Mouse (Mus musculus): ENCODE measurements around the gene Dock9. TPM values are rescaled to one million over a fixed set of nuclear protein-coding genes. Genes with fewer than 3 reads are reported as not detected.

Gene Dock9
- polyA plus RNA-seq, 1 experiment from 2014 or later: 6.4 TPM

DNA sequence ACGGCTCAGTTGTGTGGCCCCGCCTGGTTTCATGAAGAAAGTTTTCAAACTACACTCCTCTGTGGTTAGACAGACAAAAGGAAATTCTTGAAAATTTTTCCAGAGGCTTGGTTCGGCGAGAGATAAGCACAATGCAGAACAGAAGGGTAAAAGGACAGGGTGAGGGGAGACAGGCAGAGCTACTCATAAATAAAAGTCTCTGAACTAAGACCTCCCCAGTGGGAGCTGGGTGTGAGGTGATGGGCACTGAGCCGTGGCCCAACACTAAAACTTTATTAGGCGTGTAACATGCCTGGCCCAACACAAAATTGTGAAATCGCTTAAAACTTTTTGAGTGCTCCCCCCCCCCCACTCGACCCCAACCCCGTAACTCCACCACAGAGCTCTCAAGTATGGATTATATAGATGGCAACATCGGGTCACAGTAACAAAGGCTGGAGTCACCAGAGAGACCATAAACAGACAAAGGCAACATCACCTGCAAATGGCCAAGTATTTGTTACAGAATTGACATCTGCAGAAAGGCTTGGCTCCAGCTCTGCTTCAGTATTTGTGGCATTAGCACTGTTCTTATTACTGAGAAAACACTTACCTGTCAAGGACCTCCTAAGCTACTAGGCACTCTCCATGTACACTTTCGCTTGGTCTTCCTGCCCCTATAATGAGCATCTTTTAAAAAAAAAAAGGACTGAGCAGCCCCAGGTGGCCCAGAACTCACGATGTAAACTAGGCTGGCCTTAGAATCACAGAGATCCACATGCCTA is 138.4 kb downstream of the Dock9 start:
- Histone ChIP-seq H3K27ac (replicated peaks) (no peak overlapping the region), H3K9me3 (ENCODE audit: control insufficient read depth, low read length) (no peaks in the 10 kb centered on the region), H3K4me2 (replicated peaks; ENCODE audit: low read depth) (no peak overlapping the region), H3K27me3 (ENCODE audit: control insufficient read depth, insufficient read depth, low read length) (no peaks in the 10 kb centered on the region), H3K36me3 (ENCODE audit: control insufficient read depth, insufficient read depth, low read length) (peaks cover 8% of the 10 kb centered on the region), H3K9ac (ENCODE audit: low read length) (no peak overlapping the region), H3K4me3 (ENCODE audit: low read depth, low read length) (no peak overlapping the region), H3K4me1 (replicated peaks; ENCODE audit: control insufficient read depth, insufficient read depth) (peaks cover 6% of the 10 kb centered on the region; the same call in 1 of the 2 replicates)
- ATAC-seq (ENCODE audit: low FRiP score, low TSS enrichment) (no peak), DNase-seq (ENCODE audit: low spot score) (no peak)
- WGBS: 70% methylated on average over 12 of the region's 12 CpGs
- TF ChIP-seq EP300 (optimal IDR thresholded peaks at IDR 0.05): no peak
- no peak for TF ChIP-seq CTCF (IDR thresholded peaks at IDR 0.05; ENCODE audit: low read depth)

GRCm38 (mm10) chr14:121658537-121658936 is 139.1 kb downstream of the Dock9 start:
- Histone ChIP-seq H3K4me3 (ENCODE audit: low read depth, low read length) (no peak overlapping the region), H3K36me3 (ENCODE audit: control insufficient read depth, insufficient read depth, low read length) (peaks cover 8% of the 10 kb centered on the region), H3K27ac (replicated peaks) (no peak overlapping the region), H3K9me3 (ENCODE audit: control insufficient read depth, low read length) (no peaks in the 10 kb centered on the region), H3K27me3 (ENCODE audit: control insufficient read depth, insufficient read depth, low read length) (no peaks in the 10 kb centered on the region), H3K4me2 (replicated peaks; ENCODE audit: low read depth) (no peak overlapping the region), H3K9ac (ENCODE audit: low read length) (no peak overlapping the region), H3K4me1 (replicated peaks; ENCODE audit: control insufficient read depth, insufficient read depth) (peaks cover 6% of the 10 kb centered on the region; the same call in 1 of the 2 replicates)
- WGBS: 90% methylated on average over 9 of the region's 9 CpGs
- DNase-seq (ENCODE audit: low spot score) (no peak), ATAC-seq (ENCODE audit: low FRiP score, low TSS enrichment) (no peak)
- no peak for TF ChIP-seq EP300 (optimal IDR thresholded peaks at IDR 0.05)
- TF ChIP-seq CTCF (IDR thresholded peaks at IDR 0.05; ENCODE audit: low read depth): no peak

- H3K9ac ChIP-seq (ENCODE audit: low read length): no peak overlapping the region
- DNase-seq (ENCODE audit: low spot score): no peak
- TF ChIP-seq EP300 (optimal IDR thresholded peaks at IDR 0.05) (no peak), CTCF (IDR thresholded peaks at IDR 0.05; ENCODE audit: low read depth) (no peak)
- H3K27me3 ChIP-seq (ENCODE audit: control insufficient read depth, insufficient read depth, low read length): no peaks in the 10 kb centered on the region
- no peak overlapping the region for H3K27ac ChIP-seq (replicated peaks)
- ATAC-seq (ENCODE audit: low FRiP score, low TSS enrichment): no peak
- peaks cover 6% of the 10 kb centered on the region; the same call in 1 of the 2 replicates for H3K4me1 ChIP-seq (replicated peaks; ENCODE audit: control insufficient read depth, insufficient read depth)
- peaks cover 8% of the 10 kb centered on the region for H3K36me3 ChIP-seq (ENCODE audit: control insufficient read depth, insufficient read depth, low read length)
- H3K4me3 ChIP-seq (ENCODE audit: low read depth, low read length): no peak overlapping the region
- whole genome bisulfite sequencing: 55% methylated on average over 7 of the region's 7 CpGs
- no peaks in the 10 kb centered on the region for H3K9me3 ChIP-seq (ENCODE audit: control insufficient read depth, low read length)
- H3K4me2 ChIP-seq (replicated peaks; ENCODE audit: low read depth): no peak overlapping the region
These were observed 140.0 kb downstream of the Dock9 start for GRCm38 (mm10) chr14:121657633-121658032.

DNA sequence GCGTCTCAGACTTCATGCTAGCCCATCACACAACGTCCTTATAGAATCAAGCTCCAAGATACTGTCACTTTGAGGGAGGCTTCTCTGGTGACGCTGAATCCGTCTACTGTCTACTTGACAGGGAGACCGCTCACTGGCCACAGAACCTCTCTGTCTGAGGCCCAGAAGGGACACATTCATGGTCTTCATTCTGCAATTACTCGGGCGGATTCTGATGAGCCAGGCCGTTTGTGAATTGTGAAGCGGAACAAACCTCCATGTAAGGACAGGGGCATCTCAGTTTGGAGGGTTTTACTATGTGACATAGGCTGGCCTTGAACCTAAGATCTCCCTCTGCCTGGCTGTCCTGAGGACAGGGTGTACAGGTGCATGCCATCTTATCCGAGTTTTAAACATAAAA is 140.7 kb downstream of the Dock9 start:
- Histone ChIP-seq H3K9ac (ENCODE audit: low read length) (no peak overlapping the region), H3K27ac (replicated peaks) (no peak overlapping the region), H3K4me2 (replicated peaks; ENCODE audit: low read depth) (no peak overlapping the region), H3K4me1 (replicated peaks; ENCODE audit: control insufficient read depth, insufficient read depth) (peaks cover 6% of the 10 kb centered on the region; the same call in 1 of the 2 replicates), H3K4me3 (ENCODE audit: low read depth, low read length) (no peak overlapping the region), H3K27me3 (ENCODE audit: control insufficient read depth, insufficient read depth, low read length) (no peaks in the 10 kb centered on the region), H3K36me3 (ENCODE audit: control insufficient read depth, insufficient read depth, low read length) (peaks cover 10% of the 10 kb centered on the region), H3K9me3 (ENCODE audit: control insufficient read depth, low read length) (no peaks in the 10 kb centered on the region)
- no peak for TF ChIP-seq CTCF (IDR thresholded peaks at IDR 0.05; ENCODE audit: low read depth)
- DNase-seq (ENCODE audit: low spot score) (no peak), ATAC-seq (ENCODE audit: low FRiP score, low TSS enrichment) (no peak)
- WGBS: 95% methylated on average over 10 of the region's 10 CpGs

DNA sequence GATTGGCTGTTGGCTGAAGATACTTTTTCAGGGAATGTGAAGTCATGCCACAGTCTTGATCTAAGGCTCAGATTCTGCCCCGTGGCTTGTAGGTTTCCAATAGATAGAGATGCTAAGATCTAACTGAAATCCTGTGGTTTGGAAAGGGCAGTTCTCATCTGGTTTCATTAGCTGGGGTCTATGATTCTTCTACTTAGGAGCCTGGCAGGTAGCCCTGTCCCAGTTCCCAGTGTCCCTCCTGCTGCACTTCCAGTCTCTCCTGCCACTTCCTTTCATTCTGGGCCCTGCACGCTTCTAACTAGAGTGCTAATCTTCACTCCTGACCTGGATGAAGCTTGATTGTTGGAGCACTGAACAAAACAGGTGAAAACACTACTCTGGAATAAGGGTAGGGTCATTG is 142.7 kb downstream of the Dock9 start:
- WGBS: 57% methylated on average over 2 of the region's 2 CpGs
- peaks cover 14% of the 10 kb centered on the region for H3K36me3 ChIP-seq (ENCODE audit: control insufficient read depth, insufficient read depth, low read length)
- H3K4me1 ChIP-seq (replicated peaks; ENCODE audit: control insufficient read depth, insufficient read depth): no peaks in the 10 kb centered on the region
- H3K27me3 ChIP-seq (ENCODE audit: control insufficient read depth, insufficient read depth, low read length): no peaks in the 10 kb centered on the region
- H3K27ac ChIP-seq (replicated peaks): no peak overlapping the region
- no peak for DNase-seq (ENCODE audit: low spot score)
- TF ChIP-seq CTCF (IDR thresholded peaks at IDR 0.05; ENCODE audit: low read depth) (no peak), EP300 (optimal IDR thresholded peaks at IDR 0.05) (no peak)
- H3K9ac ChIP-seq (ENCODE audit: low read length): no peak overlapping the region
- no peaks in the 10 kb centered on the region for H3K9me3 ChIP-seq (ENCODE audit: control insufficient read depth, low read length)
- no peak for ATAC-seq (ENCODE audit: low FRiP score, low TSS enrichment)
- no peak overlapping the region for H3K4me2 ChIP-seq (replicated peaks; ENCODE audit: low read depth)
- no peak overlapping the region for H3K4me3 ChIP-seq (ENCODE audit: low read depth, low read length)

DNA sequence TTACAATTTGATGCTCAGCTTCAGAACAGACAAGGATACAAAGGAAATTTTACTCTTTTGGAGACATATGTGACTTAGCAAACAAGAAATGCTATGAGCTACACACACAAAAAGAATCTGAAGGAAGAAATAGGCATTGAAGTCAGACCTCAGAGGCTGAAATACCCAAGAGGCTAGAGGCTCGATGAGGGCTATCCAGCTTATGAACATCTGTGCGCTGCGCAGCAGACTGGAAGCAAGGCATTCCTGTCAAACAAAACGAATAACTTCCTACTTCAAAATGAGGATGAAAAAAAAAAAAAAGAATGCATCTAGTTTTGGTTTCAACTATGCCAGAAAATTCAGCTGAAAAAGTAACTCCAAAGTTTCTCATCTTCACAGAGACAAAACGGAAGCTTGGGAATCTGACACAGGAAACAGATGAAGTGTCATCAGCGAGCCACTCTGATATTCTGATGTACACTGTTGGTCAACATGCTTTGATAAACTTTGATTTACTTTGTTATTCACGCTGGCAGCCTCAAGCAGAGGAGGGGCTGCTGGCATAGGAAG is 143.1 kb downstream of the Dock9 start:
- DNase-seq (ENCODE audit: low spot score) (no peak), ATAC-seq (ENCODE audit: low FRiP score, low TSS enrichment) (no peak)
- H3K36me3 ChIP-seq (ENCODE audit: control insufficient read depth, insufficient read depth, low read length): peaks cover 14% of the 10 kb centered on the region
- no peaks in the 10 kb centered on the region for H3K9me3 ChIP-seq (ENCODE audit: control insufficient read depth, low read length)
- H3K4me2 ChIP-seq (replicated peaks; ENCODE audit: low read depth): no peak overlapping the region
- WGBS: 46% methylated on average over 7 of the region's 7 CpGs
- no peak overlapping the region for H3K4me3 ChIP-seq (ENCODE audit: low read depth, low read length)
- no peaks in the 10 kb centered on the region for H3K4me1 ChIP-seq (replicated peaks; ENCODE audit: control insufficient read depth, insufficient read depth)
- H3K27me3 ChIP-seq (ENCODE audit: control insufficient read depth, insufficient read depth, low read length): no peaks in the 10 kb centered on the region
- no peak for TF ChIP-seq CTCF (IDR thresholded peaks at IDR 0.05; ENCODE audit: low read depth)
- no peak for TF ChIP-seq EP300 (optimal IDR thresholded peaks at IDR 0.05)
- H3K9ac ChIP-seq (ENCODE audit: low read length): no peak overlapping the region
- H3K27ac ChIP-seq (replicated peaks): no peak overlapping the region

Measured in stomach, postnatal 0 days (tissue).